Mouse (Mus musculus) heart, embryonic 15.5 days (tissue): ENCODE measurements at regions not wholly inside any gene's neighbourhood (a gene's known extent, or its start where the extent isn't known, plus 50 kb on each side); places are given as distances from the start of the nearest gene placed in this dataset.

ENCODE experiments used
- ATAC-seq: fragments of 200-750 bp; cut with Nextera tagmentation; replicated peaks from 2 replicates; pipeline ENCODE4 v1.8.0; 2017; ENCODE audit warnings: low read depth, moderate TSS enrichment; ENCODE audit not compliant: insufficient number of reproducible peaks, insufficient read depth, low FRiP score
- H3K27ac ChIP-seq: fragments of 300-500 bp; sonication (generic); 2 replicates; pipeline ENCODE4 v1.5.1; 2015; ENCODE audit warnings: mild to moderate bottlenecking, inconsistent platforms
- H3K27me3 ChIP-seq: fragments of 300-500 bp; sonication (generic); 2 replicates; pipeline ENCODE4 v1.6.1; 2015; ENCODE audit warnings: inconsistent platforms
- H3K36me3 ChIP-seq: fragments of 300-500 bp; sonication (generic); 2 replicates; pipeline ENCODE4 v1.6.1; 2015; ENCODE audit warnings: mild to moderate bottlenecking, inconsistent platforms
- H3K4me1 ChIP-seq: fragments of 300-500 bp; sonication (generic); replicated peaks from 2 replicates; pipeline ENCODE4 v1.6.1; 2015; ENCODE audit warnings: inconsistent platforms
- H3K4me2 ChIP-seq: fragments of 300-500 bp; sonication (generic); 2 replicates; pipeline ENCODE4 v1.6.1; 2015; ENCODE audit warnings: inconsistent platforms, mild to moderate bottlenecking, moderate library complexity
- H3K4me3 ChIP-seq: fragments of 300-500 bp; sonication (generic); 2 replicates; pipeline ENCODE4 v1.5.1; 2015; ENCODE audit warnings: mild to moderate bottlenecking, inconsistent platforms
- H3K9ac ChIP-seq: fragments of 300-500 bp; sonication (generic); 2 replicates; pipeline ENCODE4 v1.6.1; 2015; ENCODE audit warnings: mild to moderate bottlenecking, inconsistent platforms
- H3K9me3 ChIP-seq: fragments of 300-500 bp; sonication (generic); replicated peaks from 2 replicates; pipeline ENCODE4 v1.6.1; 2016; ENCODE audit warnings: inconsistent platforms
- WGBS: fragments of 180-500 bp; shearing (Covaris S2); methylation state at CpG from one replicate; pipeline ENCODE4 v1.1.7; 2015; ENCODE audit warnings: mixed read lengths; 5-methylcytosine and 5-hydroxymethylcytosine counted together

DNA sequence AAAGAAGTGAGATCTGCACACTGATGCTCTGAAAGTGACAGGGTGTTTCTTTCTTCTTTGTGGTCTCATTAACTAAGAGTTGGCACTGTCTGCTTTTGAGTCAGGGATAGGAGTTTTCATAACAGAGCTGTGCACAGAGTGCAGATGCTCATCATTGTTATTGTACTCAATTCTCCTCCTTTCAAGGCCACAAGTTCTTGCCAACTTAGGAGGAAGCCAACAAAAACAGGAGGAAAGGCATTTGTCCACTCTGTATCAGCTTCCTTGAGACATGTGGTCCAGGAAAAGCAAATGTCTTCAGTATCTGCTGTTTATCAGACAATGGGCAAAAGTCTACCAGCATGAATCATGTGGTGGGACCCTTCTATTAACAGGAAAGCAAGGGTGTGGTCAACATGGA is 345.1 kb downstream of the Fam181b start:
- Histone ChIP-seq H3K9me3 (no peaks in the 10 kb centered on the region), H3K4me2 (no peak overlapping the region), H3K36me3 (no peaks in the 10 kb centered on the region), H3K27me3 (no peaks in the 10 kb centered on the region), H3K9ac (no peak overlapping the region), H3K4me3 (no peak overlapping the region), H3K27ac (no peak overlapping the region), H3K4me1 (no peaks in the 10 kb centered on the region)
- 0 out of 2 replicates have a peak, but pooled peaks have one; percentile 18 for ATAC-seq

DNA sequence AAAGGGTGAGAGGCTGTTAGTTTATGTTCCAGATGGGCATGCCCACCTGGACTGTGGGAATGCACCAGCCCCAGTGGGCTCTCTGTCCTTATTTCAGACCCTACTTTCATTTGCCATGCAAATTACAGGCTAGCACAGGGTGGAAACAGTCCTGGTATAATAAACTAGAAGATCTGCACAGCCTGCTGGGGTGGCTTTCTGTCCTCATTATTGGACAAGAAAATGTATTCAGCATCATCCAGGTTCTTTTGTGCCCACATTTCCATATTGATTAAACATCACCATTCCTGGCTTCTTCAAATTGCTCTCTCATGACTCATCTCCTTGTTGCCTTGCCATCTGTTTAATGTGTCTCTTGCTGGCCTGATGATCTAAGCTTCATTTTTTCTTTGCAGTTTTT is 355.4 kb downstream of the Fam181b start:
- Histone ChIP-seq H3K4me1 (no peaks in the 10 kb centered on the region), H3K4me2 (no peak overlapping the region), H3K27me3 (no peaks in the 10 kb centered on the region), H3K9me3 (no peaks in the 10 kb centered on the region), H3K9ac (no peak overlapping the region), H3K36me3 (no peaks in the 10 kb centered on the region), H3K27ac (no peak overlapping the region), H3K4me3 (no peak overlapping the region)
- ATAC-seq, result no peak

DNA sequence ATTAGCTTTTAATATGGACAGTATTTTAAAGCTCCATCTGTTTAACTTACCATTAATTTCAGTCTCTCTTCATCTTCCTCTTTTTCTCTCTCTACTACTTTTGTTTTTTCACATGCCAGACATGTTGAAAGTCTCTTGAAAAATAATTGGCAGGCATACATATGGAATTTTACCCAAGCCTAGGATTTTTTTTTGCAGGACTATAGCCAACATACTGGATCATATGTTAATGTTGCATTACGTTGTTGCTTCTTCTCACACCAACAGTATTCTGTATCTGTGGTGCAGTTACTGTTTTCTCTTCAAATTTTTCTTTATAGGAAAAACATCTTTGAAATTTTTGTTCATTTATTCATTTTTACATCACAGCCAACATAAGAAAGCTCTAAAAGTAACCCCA is 374.4 kb downstream of the Fam181b start:
- Histone ChIP-seq H3K4me2 (no peak overlapping the region), H3K9ac (no peak overlapping the region), H3K27me3 (no peaks in the 10 kb centered on the region), H3K4me1 (no peaks in the 10 kb centered on the region), H3K27ac (no peak overlapping the region), H3K36me3 (no peaks in the 10 kb centered on the region), H3K4me3 (no peak overlapping the region), H3K9me3 (no peaks in the 10 kb centered on the region)
- ATAC-seq, result no peak
- 71% methylated on average over 1 of the region's 1 CpGs for WGBS

DNA sequence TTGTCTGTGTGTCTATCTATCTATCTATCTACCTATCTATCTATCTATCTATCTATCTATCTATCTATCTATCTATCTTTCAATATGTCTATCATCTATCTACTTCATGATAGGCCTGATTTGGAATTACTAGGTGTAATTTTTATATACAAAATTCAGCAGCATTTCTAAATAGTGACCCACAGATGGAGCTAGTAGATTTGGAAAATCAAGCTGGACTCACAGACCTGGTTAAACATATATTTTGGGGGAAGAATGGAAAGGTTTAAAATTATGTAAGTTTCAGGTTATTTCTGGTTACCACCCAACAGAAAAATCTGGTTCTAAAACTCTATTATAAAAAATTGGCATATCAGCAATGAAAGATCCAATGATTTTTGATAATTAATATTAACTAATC is 383.7 kb downstream of the Fam181b start:
- Histone ChIP-seq H3K4me3 (no peak overlapping the region), H3K27me3 (no peaks in the 10 kb centered on the region), H3K9ac (no peak overlapping the region), H3K4me1 (no peaks in the 10 kb centered on the region), H3K27ac (no peak overlapping the region), H3K9me3 (no peaks in the 10 kb centered on the region), H3K4me2 (no peak overlapping the region), H3K36me3 (no peaks in the 10 kb centered on the region)
- ATAC-seq, result no peak

DNA sequence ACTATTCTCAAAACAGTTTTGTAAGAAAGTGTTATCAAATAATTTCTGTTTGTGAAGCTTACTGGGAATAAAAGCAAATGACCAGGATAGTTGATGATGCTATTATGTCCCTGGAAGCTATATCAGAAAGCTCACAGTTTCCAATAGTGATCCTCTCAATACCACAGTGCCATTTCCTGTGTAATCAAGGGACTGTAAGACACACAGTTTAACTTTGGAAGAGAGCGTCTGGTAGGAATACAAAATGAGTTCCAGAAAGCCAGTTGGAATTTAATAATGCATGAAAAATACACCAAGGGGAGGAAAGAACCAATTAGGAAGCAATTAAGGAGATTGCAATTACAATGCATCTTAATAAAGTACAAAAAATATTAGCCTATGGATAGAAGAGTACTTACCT is 393.7 kb downstream of the Fam181b start:
- Histone ChIP-seq H3K4me2 (no peak overlapping the region), H3K36me3 (no peaks in the 10 kb centered on the region), H3K9me3 (no peaks in the 10 kb centered on the region), H3K4me3 (no peak overlapping the region), H3K4me1 (no peaks in the 10 kb centered on the region), H3K27me3 (no peaks in the 10 kb centered on the region), H3K9ac (no peak overlapping the region), H3K27ac (no peak overlapping the region)
- no peak for ATAC-seq
- 69% methylated on average over 1 of the region's 1 CpGs for WGBS

DNA sequence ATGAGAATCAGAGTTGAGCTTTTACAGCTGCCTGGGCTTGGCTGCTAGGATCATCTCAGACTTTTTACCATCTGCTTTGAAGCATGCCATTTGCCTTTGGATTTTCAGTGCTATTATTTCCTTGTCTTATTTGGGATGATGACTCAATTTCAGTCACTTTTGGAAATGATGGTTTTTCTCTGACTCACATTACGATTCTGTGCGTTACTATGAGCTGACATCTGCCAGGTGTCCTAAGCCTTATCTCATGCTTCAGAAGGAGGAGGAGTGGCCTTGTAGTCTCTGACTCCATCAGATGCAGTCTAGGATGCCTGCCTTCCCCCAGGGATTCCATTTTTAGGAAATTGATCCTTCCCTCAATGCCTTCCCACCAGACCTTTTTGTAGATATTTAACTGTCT is 431.0 kb downstream of the Fam181b start:
- no peaks in the 10 kb centered on the region for H3K9me3 ChIP-seq
- H3K9ac ChIP-seq, result no peak overlapping the region
- 68% methylated on average over 2 of the region's 2 CpGs for WGBS
- no peaks in the 10 kb centered on the region for H3K4me1 ChIP-seq
- H3K27me3 ChIP-seq, result no peaks in the 10 kb centered on the region
- no peak overlapping the region for H3K4me3 ChIP-seq
- no peaks in the 10 kb centered on the region for H3K36me3 ChIP-seq
- no peak for ATAC-seq
- H3K27ac ChIP-seq, result no peak overlapping the region
- H3K4me2 ChIP-seq, result no peak overlapping the region

DNA sequence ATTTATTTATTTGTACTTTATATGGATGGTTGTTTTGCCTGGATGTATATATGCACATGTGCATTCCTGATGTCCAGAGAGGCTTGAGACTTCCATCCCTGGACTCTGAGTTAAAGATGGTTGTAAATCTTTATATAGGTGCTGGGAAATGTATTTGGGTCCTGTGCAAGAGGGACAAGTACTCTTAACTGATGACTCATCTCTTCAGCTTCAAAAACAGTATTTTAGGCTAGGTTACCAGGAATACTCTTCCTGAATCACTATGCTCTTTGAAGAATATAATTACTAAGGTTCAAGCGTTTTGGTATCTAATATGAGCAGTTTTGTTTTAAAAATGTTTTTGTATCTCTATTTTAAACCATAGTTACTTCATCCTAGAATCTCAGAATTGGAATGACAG is 431.6 kb downstream of the Fam181b start:
- no peaks in the 10 kb centered on the region for H3K4me1 ChIP-seq
- no peak overlapping the region for H3K4me3 ChIP-seq
- WGBS, result 51% methylated on average over 1 of the region's 1 CpGs
- ATAC-seq, result no peak
- no peaks in the 10 kb centered on the region for H3K9me3 ChIP-seq
- no peaks in the 10 kb centered on the region for H3K27me3 ChIP-seq
- H3K4me2 ChIP-seq, result no peak overlapping the region
- no peaks in the 10 kb centered on the region for H3K36me3 ChIP-seq
- no peak overlapping the region for H3K27ac ChIP-seq
- no peak overlapping the region for H3K9ac ChIP-seq

DNA sequence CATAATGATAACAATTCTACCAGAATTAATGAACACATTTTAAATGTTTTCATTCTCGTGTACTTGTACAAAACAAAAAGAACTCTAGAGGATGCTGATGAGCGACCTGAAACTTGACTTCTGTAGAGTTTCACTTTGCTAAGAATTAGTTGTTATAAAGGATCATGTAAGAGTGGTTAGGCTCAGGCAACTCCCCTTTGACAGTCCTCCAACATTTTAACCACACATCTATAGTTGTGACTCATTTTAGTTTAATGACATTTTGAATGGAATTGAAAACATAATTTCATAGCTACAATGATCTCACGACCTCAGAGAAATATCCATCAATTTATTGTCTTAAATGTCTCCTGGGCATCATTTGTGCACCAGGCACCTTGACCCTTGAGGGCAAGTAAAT is 479.5 kb downstream of the Fam181b start:
- 61% methylated on average over 3 of the region's 3 CpGs for WGBS
- Histone ChIP-seq H3K9me3 (no peaks in the 10 kb centered on the region), H3K4me3 (no peak overlapping the region), H3K27me3 (no peaks in the 10 kb centered on the region), H3K36me3 (no peaks in the 10 kb centered on the region), H3K9ac (no peak overlapping the region), H3K4me2 (no peak overlapping the region), H3K4me1 (no peaks in the 10 kb centered on the region), H3K27ac (no peak overlapping the region)
- no peak for ATAC-seq

DNA sequence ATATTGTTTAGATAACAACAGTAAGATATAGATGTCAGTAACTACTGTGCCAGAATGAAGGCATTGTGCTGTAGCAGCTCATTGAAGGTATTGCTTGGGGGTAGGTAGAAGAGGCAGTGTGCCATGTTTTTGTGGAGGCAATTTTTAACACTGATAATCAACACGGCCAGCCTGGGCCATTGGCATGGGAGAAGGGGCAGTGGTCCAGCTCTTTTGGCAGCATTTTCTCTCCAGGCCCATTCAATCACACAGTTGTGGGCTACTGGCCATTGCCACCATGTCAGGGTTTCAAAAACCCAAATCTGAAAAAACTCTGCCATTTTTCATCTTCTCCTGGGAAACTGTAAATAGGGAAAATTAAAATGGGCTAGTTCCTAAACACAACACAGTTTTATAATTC is 497.9 kb downstream of the Fam181b start:
- H3K36me3 ChIP-seq, result no peaks in the 10 kb centered on the region
- no peaks in the 10 kb centered on the region for H3K9me3 ChIP-seq
- no peaks in the 10 kb centered on the region for H3K4me1 ChIP-seq
- ATAC-seq, result no peak
- no peak overlapping the region for H3K9ac ChIP-seq
- WGBS, result 74% methylated on average over 1 of the region's 1 CpGs
- no peaks in the 10 kb centered on the region for H3K27me3 ChIP-seq
- H3K4me2 ChIP-seq, result no peak overlapping the region
- no peak overlapping the region for H3K4me3 ChIP-seq
- no peak overlapping the region for H3K27ac ChIP-seq

DNA sequence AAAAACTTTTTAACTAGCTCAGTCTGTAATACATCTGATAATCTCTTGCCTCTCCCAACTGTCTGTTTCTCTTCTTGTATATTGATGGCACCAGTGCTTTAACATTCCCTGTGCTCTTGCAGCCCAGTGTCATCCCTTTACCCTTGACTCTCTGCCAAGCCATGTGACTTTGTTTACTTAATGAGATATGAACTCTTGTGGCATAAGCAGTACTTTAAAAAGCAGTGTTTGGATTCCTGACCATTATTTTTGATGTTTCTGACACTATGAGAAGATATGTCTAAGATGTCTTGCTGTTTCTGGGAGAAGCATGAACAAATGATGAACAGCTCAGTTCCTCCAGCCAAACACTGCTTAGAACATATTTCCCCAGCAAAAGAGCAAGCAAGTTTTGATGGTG is 507.5 kb downstream of the Fam181b start:
- Histone ChIP-seq H3K4me1 (no peaks in the 10 kb centered on the region), H3K4me2 (no peak overlapping the region), H3K27me3 (no peaks in the 10 kb centered on the region), H3K27ac (no peak overlapping the region), H3K4me3 (no peak overlapping the region), H3K9me3 (no peaks in the 10 kb centered on the region), H3K36me3 (no peaks in the 10 kb centered on the region), H3K9ac (no peak overlapping the region)
- ATAC-seq, result no peak

DNA sequence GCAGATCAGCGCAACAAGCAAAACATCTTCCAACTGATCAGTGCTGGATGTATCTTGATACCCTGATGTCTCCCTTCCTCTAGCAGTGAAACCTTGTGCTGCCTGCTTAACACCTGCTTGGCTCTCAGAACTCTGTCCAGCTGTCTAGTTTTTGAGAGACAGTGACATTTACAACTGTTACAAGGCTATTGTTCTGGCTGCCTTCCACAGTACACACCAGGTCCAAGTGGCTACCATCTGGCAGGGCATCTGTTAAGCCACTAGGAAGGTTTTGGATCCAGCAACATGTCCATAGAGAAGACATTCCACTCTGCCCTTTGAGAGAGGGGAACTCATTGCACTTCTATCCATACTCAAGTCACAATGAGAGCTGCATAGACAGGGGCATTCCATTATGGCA is 508.4 kb downstream of the Fam181b start:
- Histone ChIP-seq H3K27ac (no peak overlapping the region), H3K4me3 (no peak overlapping the region), H3K9me3 (no peaks in the 10 kb centered on the region), H3K27me3 (no peaks in the 10 kb centered on the region), H3K36me3 (no peaks in the 10 kb centered on the region), H3K4me2 (no peak overlapping the region), H3K4me1 (no peaks in the 10 kb centered on the region), H3K9ac (no peak overlapping the region)
- 78% methylated on average over 1 of the region's 1 CpGs for WGBS
- ATAC-seq, result no peak
